Mouse (Mus musculus): ENCODE data around the gene Palm3.

DNA sequence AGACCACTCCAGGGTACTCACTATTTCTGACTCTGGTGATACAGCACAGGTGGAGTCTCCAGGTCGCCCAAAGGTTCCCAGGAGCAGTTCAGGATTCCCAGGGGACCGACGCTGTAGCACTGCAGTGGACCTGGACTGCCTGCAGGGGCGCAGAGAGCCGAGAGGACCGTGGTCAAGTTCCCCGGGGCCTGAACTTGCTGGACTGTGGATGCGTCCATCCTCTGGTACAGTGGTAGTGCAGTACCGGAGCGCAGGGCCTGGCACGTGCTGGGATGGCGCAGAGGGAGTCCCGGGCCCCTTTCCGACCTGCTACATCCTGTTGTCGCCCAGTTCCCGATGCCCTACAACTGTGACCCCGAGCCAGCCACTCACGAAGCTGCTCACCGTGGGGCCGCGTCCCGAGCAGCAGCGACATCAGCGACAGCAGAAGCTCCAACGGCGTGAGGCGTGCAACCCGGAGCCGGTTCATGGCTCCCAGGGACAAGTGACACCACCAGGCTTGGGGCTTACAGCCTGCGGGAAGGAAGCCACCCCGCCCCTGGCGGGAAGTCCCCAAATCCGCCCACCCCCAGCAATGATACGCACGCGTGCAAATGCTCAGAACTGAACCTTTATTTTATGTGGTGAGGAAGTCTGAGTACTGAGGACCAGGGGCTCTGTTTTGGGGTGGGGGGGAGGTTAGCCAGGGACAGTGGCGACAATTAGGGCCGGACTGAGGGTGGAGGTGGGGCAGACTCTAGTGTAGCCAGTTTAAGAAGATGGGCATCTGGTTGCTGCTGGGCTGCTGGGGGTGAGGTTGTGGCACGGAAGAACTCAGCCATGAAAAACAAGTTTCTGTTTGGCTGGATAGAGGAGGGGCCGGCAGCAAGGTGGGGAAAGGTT, 21.0 kb downstream of the Palm3 start, which contains the start of gene Il27ra:
- TF ChIP-seq POLR2A (IDR thresholded peaks at IDR 0.05; ENCODE audit: insufficient read depth, low read depth, low read length): 0 out of 2 replicates have a peak, but pooled peaks have one; percentile 22
- TF ChIP-seq CTCF (IDR thresholded peaks at IDR 0.05): peak; percentile 88
- TF ChIP-seq EP300 (IDR thresholded peaks at IDR 0.05; ENCODE audit: insufficient read depth, low read depth, low read length): no peak
